Mouse (Mus musculus) heart, adult 11 months (tissue): ENCODE measurements around the gene Cobll1.
"Not testable (repeated sequence)": the region's sequence is repeated elsewhere in the genome, so short reads cannot be mapped to it uniquely, and the experiment has no call there.

ENCODE experiments used
- DNase-seq: peaks from one replicate; pipeline ENCODE4 v3.0.0; 2022

Gene Cobll1

GRCm38 (mm10) chr2:65238964-65239570 is at the start of gene Cobll1:
Cobll1 (minus strand) TSS chr2:65239403.
- DNase-seq = no peak

- DNase-seq = peak; percentile 84
These were observed 49.5 kb upstream of the Cobll1 start for GRCm38 (mm10) chr2:65288696-65289095.

- peak; percentile 89 for DNase-seq
These were observed 46.2 kb upstream of the Cobll1 start for GRCm38 (mm10) chr2:65285380-65285779.

GRCm38 (mm10) chr2:65282979-65283378 is 43.8 kb upstream of the Cobll1 start:
- no peak for DNase-seq

- no peak for DNase-seq
These were observed 40.0 kb upstream of the Cobll1 start for GRCm38 (mm10) chr2:65279029-65279690.

GRCm38 (mm10) chr2:65275443-65276061 is 36.3 kb upstream of the Cobll1 start:
- DNase-seq = no peak

- no peak for DNase-seq
These were observed 34.7 kb upstream of the Cobll1 start for GRCm38 (mm10) chr2:65273910-65274309.

GRCm38 (mm10) chr2:65268731-65269130 is 29.5 kb upstream of the Cobll1 start:
- no peak for DNase-seq

- DNase-seq = no peak
These were observed 28.6 kb upstream of the Cobll1 start for GRCm38 (mm10) chr2:65267834-65268233.

GRCm38 (mm10) chr2:65266576-65267299 is 27.5 kb upstream of the Cobll1 start:
- no peak for DNase-seq

- no peak for DNase-seq
These were observed 23.0 kb upstream of the Cobll1 start for GRCm38 (mm10) chr2:65262251-65262650.

GRCm38 (mm10) chr2:65260828-65261227 is 21.6 kb upstream of the Cobll1 start:
- not testable (repeated sequence) for DNase-seq

- no peak for DNase-seq
These were observed 21.2 kb upstream of the Cobll1 start for GRCm38 (mm10) chr2:65260400-65260799.

- no peak for DNase-seq
These were observed 18.2 kb upstream of the Cobll1 start for GRCm38 (mm10) chr2:65257446-65257845.

- no peak for DNase-seq
These were observed 17.5 kb upstream of the Cobll1 start for GRCm38 (mm10) chr2:65256494-65257254.

- peak; percentile 90 for DNase-seq
These were observed 11.4 kb upstream of the Cobll1 start for GRCm38 (mm10) chr2:65250589-65251104.

- peak; percentile 74 for DNase-seq
These were observed 10.4 kb upstream of the Cobll1 start for GRCm38 (mm10) chr2:65249575-65249974.

GRCm38 (mm10) chr2:65240173-65240745 is 1.1 kb upstream of the Cobll1 start:
- no peak for DNase-seq

- DNase-seq = peak; percentile 99
These were observed 836 bp downstream of the Cobll1 start for GRCm38 (mm10) chr2:65238171-65238963.

GRCm38 (mm10) chr2:65237610-65238170 is 1.5 kb downstream of the Cobll1 start:
- DNase-seq = peak; percentile 97

- DNase-seq = peak; percentile 42
These were observed 2.1 kb downstream of the Cobll1 start for GRCm38 (mm10) chr2:65237116-65237515.
